Mouse (Mus musculus) heart, adult 9 months (tissue): ENCODE data around the gene Tas2r144.

ENCODE experiments used
- DNase-seq, 2 experiments: peaks; one replicate each; pipeline ENCODE4 v3.0.0; 2022; ENCODE audit warnings: low spot score in 2 of 2

Tas2r144 gene

DNA sequence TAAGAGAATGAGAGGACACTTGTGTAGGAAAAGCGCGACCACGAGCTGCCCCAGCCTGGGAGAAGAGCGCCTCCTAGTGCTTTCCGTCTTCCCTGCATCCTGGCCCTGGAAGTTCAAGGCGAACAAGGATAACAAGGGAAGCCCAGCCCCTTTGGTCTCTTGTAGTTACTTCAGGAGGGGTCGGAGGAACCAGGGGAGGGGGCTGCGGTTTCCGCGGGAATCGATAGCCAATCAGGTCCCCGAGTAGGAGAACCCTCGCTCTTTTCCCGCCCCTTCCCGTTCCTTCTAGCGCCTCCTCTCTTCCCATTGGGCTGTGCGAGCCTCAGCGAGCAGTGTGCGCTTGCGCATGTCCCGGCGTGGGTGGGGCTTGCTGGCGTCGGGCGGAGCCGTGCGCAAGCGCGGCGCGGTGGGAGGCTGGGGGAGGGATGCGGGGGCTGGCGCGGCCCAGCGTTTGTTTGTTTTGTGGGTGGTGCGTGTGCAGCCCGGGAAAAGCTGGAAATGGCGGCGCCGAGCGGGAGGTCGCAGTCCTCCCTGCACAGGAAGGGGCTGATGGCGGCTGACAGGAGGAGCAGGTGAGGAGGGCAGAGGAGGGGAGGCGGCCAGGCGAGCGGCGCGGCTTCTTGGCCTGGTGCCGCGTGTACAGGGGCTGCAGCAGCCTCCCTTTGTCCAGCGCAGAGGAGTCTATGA lies 49.6 kb downstream of the Tas2r144 start, which contains the start of gene Casp2:
TSS of gene Casp2 (plus strand) at position 360 of the 687 bp plus-strand sequence.
- peak; percentile 98 for DNase-seq
